Mouse (Mus musculus) embryonic fibroblast, embryonic 13.5 days (primary cell): Measurements from ENCODE around the gene Med4.

ENCODE experiments used
- CTCF ChIP-seq: IDR thresholded peaks from 2 replicates; pipeline ENCODE4 v1.5.1; 2011; ENCODE audit warnings: mild to moderate bottlenecking, control low read depth, low read length, moderate library complexity, borderline replicate concordance; ENCODE audit not compliant: insufficient read depth
- POLR2A ChIP-seq: IDR thresholded peaks from 2 replicates; pipeline ENCODE4 v1.6.1; 2011; ENCODE audit warnings: low read depth, mild to moderate bottlenecking, control low read depth, low read length, moderate library complexity

DNA sequence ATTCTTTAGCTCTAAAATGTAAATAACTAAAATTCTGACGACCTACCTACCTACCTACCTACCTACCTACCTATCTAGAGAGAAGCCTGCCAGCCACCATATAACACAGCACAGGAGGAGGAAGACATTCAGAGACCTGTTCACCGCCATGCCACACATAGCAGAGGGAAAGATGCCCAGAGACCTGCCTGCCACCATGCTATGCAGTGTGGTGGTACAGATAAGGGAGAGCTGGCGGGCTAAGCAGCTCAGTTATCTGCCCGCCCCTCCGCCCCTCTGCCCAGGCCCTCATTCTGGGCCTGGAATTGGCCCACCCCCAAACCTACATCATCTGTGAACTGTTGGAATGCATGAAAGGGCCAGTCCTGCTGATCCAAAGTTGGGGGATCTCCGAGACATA, 15.7 kb upstream of the Med4 start:
- TF ChIP-seq POLR2A, result no peak
- TF ChIP-seq CTCF, result no peak
